Mouse (Mus musculus): ENCODE measurements around the gene Hist1h2ab.

- TF ChIP-seq ZC3H11A (IDR thresholded peaks at IDR 0.05; ENCODE audit: borderline replicate concordance, low read depth, low read length), result no peak
- no peak for TF ChIP-seq MAFK (IDR thresholded peaks at IDR 0.05; ENCODE audit: insufficient read depth, low read depth, low read length)
- no peak for TF ChIP-seq ZNF384 (IDR thresholded peaks at IDR 0.05; ENCODE audit: low read depth, low read length)
Measured at GRCm38 (mm10) chr13:23749563-23750121, 1.3 kb upstream of the Hist1h2ab start.
